Mouse (Mus musculus) testis, adult 2 months (tissue): Measurements from ENCODE around the gene Fbxo27.

Experiments
- CTCF ChIP-seq: fragments of 200-500 bp; IDR thresholded peaks from 2 replicates; pipeline ENCODE4 v1.5.1; 2012; ENCODE audit warnings: low read depth, mild to moderate bottlenecking, inconsistent platforms, low read length, moderate library complexity; ENCODE audit not compliant: control insufficient read depth, insufficient read depth, insufficient replicate concordance
- POLR2A ChIP-seq: fragments of 200-500 bp; IDR thresholded peaks from 2 replicates; pipeline ENCODE4 v1.6.1; 2012; ENCODE audit warnings: low read depth, mild to moderate bottlenecking, inconsistent platforms, low read length, moderate library complexity; ENCODE audit not compliant: control insufficient read depth

DNA sequence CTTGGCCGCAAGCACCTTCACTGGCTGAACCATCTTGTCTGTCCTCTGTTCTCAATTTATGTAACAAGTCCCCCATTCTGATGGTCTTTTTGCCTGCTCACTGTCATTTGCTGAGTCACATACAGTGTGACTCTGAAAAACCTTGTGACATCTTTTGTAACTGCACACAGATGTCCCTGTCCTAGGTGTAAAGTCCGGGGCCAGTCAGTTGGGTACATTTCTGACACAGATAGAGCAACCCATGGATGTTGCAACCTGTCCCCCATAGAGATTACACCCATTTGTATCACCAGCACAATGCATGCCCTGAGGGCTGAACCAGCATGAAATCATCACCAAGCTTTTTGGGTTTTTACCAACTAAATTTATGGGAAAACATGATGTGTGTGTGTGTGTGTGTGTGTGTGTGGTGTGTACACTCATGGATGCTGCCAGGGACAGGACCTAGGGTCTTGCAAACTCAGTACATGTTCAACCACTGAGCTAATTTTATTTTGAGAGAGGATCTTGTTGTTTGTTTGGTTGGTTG, 46.6 kb upstream of the Fbxo27 start:
- no peak for TF ChIP-seq CTCF
- TF ChIP-seq POLR2A: no peak
